Mouse (Mus musculus): Measurements from ENCODE around the gene Sik1.
A peak's percentile ranks its signal among the peaks of the same experiment; 100 is the strongest.
"Not testable (repeated sequence)": the region's sequence is repeated elsewhere in the genome, so short reads cannot be mapped to it uniquely, and the experiment has no call there.

Sik1 gene

DNA sequence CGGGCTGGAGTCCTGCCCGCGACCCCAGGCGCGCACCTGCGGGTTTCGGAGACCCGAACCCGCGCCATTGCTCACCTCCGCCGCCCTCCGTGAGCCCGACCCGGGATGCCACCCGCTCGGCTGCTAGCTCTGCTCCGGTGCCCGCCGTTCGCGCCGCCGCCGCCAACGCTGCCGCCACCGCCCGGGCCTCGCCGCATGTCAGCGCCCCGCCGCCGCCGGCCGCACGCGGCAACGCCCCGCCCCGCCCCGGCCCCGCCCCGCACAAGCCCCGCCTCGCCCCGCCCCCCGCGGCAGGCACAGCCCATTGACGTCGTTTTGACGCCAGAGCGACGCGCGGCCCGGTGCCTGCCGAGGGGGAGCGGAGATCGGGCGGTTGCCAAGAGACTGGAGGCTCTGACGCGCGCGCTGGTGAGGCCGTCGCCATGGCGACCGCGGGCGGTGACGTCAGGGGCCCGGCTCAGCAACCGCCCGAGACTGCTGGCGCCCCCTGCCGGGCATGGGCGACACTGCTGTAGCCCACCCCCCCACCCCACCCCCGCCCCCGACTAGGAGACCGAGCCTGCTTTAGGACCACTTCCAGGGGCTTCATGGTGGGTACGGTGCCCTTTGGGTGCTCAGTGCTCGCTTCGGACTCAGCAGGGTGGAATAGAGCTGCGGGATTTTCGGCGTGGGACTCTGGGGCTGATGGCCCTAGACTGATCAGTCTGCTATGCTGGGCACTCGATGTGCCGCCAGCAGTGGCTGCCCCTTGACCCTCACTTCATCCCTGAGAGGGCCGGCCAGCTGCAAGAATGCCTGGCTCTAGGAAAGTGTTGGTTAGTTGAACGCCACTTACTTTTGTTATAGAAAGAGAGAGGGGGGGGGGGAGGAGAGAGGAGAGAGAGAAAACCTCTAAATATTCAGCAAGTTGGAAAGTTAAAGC lies at the start of gene Sik1:
Sik1 (minus strand) TSS at position 208 of the 922 bp plus-strand sequence.
- DNase-seq (ENCODE audit: low read depth, low spot score) = peak; percentile 98

GRCm38 (mm10) chr17:31905201-31905790 lies 49.7 kb upstream of the Sik1 start:
- DNase-seq (ENCODE audit: low read depth, low spot score) = no peak

- no peak for DNase-seq (ENCODE audit: low read depth, low spot score)
These were observed 48.4 kb upstream of the Sik1 start for GRCm38 (mm10) chr17:31904036-31904435.

DNA sequence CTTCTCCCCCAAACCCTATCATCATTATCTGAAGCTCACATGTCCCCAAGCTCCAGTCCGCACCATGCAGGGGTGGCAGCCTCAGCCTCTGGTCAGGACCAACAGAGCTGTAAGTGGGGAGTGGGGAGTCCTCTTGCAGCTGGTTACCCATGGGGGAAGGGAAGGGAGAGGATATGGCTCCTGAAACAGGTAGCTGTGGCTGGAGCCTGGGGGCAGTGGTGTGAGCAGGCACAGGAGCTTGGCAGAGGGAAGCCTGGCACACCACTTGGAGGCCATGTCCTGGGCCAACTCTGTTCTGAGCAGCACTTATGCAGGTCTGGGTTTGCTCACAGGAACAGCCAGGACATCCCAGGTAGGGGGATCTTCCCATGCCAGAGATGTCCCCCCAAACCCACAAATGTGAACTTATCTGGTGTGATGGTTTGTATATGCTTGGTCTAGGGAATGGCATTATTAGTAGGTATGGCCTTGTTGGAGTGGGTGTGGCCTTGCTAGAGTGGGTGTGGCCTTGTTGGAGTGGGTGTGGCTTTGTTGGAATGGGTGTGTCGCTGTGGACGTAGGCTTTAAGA lies 47.1 kb upstream of the Sik1 start:
- no peak for DNase-seq (ENCODE audit: low read depth, low spot score)

GRCm38 (mm10) chr17:31901461-31902204 lies 46.0 kb upstream of the Sik1 start:
- no peak for DNase-seq (ENCODE audit: low read depth, low spot score)

DNA sequence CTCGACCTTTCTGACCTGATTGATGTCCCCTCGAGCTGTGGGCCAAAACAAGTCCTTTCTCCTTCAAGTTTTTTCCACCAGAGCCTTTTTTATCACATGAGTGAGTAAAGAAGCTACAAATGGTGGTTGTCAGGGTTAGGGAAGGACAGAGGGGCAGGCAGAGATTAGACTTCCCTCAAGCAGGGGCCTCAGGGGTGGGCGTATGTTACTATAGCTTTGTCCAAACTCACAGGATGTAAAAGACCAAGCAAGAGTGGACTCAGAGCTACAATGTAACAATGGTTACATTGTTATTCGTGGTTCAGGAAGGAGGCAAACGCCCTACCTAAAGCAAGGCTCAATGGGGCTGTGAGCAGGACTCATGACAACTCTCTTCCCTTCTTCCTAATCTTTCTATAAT lies 43.3 kb upstream of the Sik1 start:
- DNase-seq (ENCODE audit: low read depth, low spot score) = no peak

DNA sequence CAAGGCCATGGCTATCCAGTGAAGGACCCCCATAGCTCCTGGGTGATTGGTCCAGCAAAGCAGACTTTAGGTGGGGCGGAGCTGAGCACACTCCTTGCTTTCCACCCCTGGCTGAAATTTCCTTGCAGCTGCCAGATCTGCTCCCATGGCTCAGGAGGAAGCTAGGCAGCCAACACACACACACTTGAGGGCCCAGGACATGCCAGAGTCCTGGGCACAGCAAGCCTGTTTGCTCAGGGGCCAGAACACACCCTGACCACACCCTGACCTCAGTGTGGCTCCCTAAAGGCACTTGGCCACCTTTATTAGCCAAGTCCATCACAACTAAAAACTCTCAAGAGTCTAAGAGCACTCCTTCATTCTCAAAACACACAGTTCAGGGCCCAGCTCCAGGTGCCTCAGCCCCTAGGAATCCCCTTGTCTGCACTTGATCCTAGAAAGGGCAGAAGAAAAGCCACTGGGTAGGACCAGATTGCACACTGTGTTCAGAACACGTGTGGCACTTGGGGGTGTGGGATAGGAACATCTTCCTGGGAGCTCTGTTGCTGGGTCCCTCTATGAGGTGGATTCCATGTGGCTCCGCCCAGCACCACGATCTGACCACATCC lies 41.7 kb upstream of the Sik1 start:
- no peak for DNase-seq (ENCODE audit: low read depth, low spot score)

DNA sequence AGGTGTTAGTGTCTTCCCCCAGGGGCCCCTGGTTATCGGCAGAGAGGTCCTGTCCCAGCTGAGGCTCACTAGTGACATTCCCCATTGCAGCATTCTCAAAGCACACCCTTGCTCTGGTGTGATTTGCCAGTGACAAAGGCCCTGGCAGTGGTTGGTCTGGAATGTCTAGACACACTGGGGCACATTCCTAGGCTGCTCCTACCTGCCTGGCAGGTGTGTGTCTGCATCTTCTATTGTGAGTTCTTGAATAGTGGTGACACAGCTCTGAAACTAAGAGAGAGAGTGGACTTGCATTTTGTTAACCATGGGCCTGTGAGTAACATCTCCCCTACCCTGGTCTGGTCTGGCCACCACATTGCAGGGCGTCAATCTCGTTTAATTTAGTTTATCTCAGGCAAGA lies 41.1 kb upstream of the Sik1 start:
- no peak for DNase-seq (ENCODE audit: low read depth, low spot score)

- no peak for DNase-seq (ENCODE audit: low read depth, low spot score)
These were observed 40.7 kb upstream of the Sik1 start for GRCm38 (mm10) chr17:31896311-31896710.

DNA sequence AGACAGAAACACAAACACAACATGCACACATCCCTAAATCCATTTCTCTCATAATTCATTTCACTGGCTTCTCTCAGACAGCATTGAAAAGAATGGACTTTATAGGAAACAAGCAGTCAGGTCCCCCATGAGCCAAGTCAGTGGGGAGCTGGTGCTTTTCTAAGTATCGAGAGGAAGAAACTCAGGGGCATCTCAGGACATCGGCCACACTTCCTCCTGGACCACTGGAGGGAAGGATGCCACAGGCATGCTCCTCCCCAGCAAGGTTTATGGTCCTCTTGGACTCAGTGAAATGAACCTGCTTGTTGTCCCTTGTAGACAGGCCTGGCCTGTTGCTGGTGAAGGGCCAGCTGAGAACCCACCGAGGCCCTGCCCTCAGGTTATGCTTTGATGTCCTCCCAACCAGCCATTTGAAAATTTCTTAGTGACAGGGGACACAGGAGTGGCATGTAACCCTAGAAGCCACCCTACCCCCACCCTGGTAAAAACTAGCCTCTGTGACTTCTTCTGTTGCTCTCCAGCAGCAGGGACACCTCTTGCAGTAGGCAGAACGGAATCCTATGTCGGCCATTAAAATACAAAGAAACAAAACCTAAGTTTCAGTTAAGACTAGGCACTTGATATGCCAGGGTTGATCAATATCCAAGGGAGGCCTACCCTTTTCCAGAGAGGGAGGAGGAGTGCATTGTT lies 37.9 kb upstream of the Sik1 start:
- no peak for DNase-seq (ENCODE audit: low read depth, low spot score)

DNA sequence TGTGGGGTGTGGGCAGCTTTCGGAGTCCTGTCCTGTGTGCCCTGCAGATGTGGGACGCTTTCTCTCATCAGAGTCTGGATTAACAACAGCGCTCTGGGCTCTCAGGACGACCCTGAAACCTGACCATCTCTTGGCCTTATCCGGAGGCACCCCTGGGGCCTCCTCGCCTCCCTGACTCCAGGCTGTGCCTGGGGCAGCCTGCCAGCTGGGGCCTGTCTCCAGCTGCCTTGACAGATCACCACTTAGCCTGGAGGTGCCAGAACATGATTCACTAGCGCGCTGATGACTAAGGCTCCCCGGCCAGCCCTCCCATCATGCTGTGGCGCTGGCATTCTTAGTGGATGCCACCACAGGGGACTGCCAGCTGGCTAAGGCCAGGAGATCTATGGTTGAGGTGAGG lies 37.1 kb upstream of the Sik1 start:
- DNase-seq (ENCODE audit: low read depth, low spot score) = peak; percentile 82

GRCm38 (mm10) chr17:31891858-31892257 lies 36.3 kb upstream of the Sik1 start:
- DNase-seq (ENCODE audit: low read depth, low spot score) = no peak

DNA sequence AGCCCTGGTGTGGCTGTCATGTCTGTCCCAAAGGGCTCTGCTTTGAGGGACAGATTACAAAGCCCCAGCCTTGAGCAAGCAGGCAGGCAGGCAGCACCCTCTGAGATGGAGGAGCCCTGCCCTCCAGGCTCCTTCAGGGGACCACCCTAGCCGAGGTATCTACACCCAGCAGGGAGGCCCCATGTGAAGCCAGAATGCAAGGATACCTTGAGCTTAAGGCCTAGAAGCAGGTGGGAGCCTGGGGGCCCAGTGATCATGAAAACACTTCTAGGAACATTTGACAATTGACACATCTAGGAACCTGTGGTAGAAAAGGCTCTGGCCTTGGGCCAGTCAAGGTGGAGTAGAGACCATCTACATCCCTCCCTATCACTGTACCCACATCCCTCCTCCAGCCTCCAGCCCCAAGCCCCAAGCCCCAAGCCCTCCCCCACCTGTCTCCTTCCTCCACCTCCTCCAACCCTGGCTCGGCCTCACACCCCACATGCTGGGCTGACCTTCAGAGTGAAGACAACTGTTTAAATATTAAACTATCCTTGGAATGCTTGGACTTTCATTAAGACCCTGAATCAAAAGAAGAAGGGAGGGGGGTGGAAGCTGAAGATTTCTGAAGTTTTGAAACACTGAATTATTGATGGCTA lies 34.8 kb upstream of the Sik1 start:
- no peak for DNase-seq (ENCODE audit: low read depth, low spot score)

DNA sequence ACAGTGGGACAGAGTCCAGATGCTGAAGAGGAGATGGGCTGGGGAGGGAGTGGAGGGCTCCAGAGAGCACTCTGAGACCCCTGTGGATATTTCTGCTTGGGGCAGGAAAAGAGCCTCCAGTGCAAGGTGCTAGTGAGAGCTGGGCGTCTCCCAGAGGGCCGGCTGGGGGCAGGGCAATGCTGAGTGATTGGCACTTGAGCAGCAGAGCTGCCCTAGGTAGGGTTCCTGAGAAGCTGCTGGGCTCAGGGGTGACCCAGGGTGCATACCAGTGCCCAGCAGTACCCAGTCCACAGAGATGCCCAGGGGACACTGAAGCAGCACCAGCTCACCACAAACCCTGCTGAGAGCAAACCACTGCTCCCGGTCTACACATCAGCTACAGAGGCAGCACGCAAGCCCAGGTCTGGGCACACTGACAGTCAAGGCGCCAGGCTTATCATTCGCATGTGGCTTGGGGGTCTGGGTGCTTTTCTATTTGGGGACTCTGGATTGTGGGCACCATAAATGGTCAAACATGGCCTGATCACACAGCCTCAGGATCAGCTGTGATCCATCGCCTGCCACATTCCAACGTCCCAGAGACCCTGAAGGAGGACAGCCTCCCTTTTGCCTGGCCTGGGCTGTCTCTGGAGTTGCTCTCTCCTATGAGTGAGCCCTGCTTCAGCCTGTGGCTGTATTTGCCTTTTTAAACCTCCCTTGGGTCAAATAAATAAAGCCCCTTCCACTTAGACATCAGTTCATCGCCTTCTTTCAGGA lies 34.0 kb upstream of the Sik1 start:
- no peak for DNase-seq (ENCODE audit: low read depth, low spot score)

DNA sequence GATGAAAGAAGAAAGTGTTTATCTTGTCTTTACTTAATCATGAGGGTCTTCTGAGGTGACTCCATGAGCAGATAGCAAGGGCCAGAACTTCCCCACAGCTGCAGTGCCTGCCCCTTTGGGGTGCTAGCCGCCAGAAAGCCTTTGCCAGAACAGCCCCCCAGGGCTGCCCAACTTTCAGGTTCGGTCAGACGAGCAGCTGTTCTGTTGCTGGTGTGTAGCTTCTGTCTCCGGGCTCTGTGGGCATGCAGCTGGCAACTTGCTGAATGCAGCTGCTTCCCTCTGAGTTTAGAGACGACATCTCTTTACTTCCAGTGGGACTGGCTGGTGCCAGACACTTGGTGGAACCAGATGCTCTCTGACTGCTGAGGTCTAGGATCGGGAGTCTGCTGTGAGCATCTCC lies 32.9 kb upstream of the Sik1 start:
- DNase-seq (ENCODE audit: low read depth, low spot score) = no peak

GRCm38 (mm10) chr17:31884676-31885075 lies 29.1 kb upstream of the Sik1 start:
- not testable (repeated sequence) for DNase-seq (ENCODE audit: low read depth, low spot score)

DNA sequence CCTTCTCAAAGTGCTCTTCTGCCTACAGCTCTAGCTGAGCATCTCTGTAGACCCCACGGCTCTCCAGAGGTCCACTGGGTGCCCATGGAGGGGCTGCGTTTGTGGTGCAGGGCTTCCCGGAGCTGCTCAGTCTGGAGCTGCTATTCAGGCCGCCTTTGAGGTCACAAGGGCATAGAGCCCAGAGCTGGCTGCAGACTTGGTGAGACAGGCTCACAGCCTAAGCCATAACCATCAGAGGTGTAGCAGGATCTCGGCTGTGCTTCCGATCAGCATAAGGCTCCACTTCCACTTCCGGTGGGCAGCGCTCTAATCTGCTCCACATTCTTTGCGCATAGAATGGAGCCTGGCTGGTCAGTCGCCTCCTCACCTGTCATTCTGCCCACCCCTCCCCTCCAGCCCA lies 23.8 kb upstream of the Sik1 start:
- DNase-seq (ENCODE audit: low read depth, low spot score) = no peak

GRCm38 (mm10) chr17:31877650-31878141 lies 22.1 kb upstream of the Sik1 start:
- DNase-seq (ENCODE audit: low read depth, low spot score) = no peak

GRCm38 (mm10) chr17:31877181-31877581 lies 21.6 kb upstream of the Sik1 start:
- no peak for DNase-seq (ENCODE audit: low read depth, low spot score)

GRCm38 (mm10) chr17:31876775-31877174 lies 21.2 kb upstream of the Sik1 start:
- no peak for DNase-seq (ENCODE audit: low read depth, low spot score)

All from mesoderm, embryonic 11.5 days (tissue).